Mouse (Mus musculus): ENCODE measurements at regions not wholly inside any gene's neighbourhood (a gene's known extent, or its start where the extent isn't known, plus 50 kb on each side); places are given as distances from the start of the nearest gene placed in this dataset.

- Histone ChIP-seq H3K27ac (ENCODE audit: low read length) (no peak overlapping the region), H3K4me2 (replicated peaks; ENCODE audit: low read depth, low read length) (no peak overlapping the region), H3K9ac (replicated peaks; ENCODE audit: low read depth, low read length) (no peak overlapping the region), H3K4me3 (ENCODE audit: low read depth, low read length) (no peak overlapping the region), H3K9me3 (ENCODE audit: control insufficient read depth, low read depth, low read length) (no peaks in the 10 kb centered on the region), H3K27me3 (ENCODE audit: control insufficient read depth, insufficient read depth, low read length) (no peaks in the 10 kb centered on the region), H3K4me1 (ENCODE audit: control insufficient read depth, insufficient read depth, low read length) (no peaks in the 10 kb centered on the region), H3K36me3 (ENCODE audit: control insufficient read depth, insufficient read depth, low read length) (no peaks in the 10 kb centered on the region)
- WGBS = 64% methylated on average over 6 of the region's 6 CpGs
- peak; percentile 37; the same call in 1 of the 2 replicates for ATAC-seq (ENCODE audit: insufficient number of reproducible peaks, insufficient read depth, low FRiP score, low read depth)
Observed at GRCm38 (mm10) chr6:101046755-101047154, 213.3 kb downstream of the Ppp4r2 start.

- 67% methylated on average over 10 of the region's 10 CpGs for WGBS
- no peak overlapping the region for H3K4me2 ChIP-seq (replicated peaks; ENCODE audit: low read depth, low read length)
- H3K9ac ChIP-seq (replicated peaks; ENCODE audit: low read depth, low read length) = no peak overlapping the region
- H3K27ac ChIP-seq (ENCODE audit: low read length) = no peak overlapping the region
- no peak overlapping the region for H3K4me3 ChIP-seq (ENCODE audit: low read depth, low read length)
- no peaks in the 10 kb centered on the region for H3K4me1 ChIP-seq (ENCODE audit: control insufficient read depth, insufficient read depth, low read length)
- no peaks in the 10 kb centered on the region for H3K9me3 ChIP-seq (ENCODE audit: control insufficient read depth, low read depth, low read length)
- no peak for ATAC-seq (ENCODE audit: insufficient number of reproducible peaks, insufficient read depth, low FRiP score, low read depth)
- no peaks in the 10 kb centered on the region for H3K27me3 ChIP-seq (ENCODE audit: control insufficient read depth, insufficient read depth, low read length)
- H3K36me3 ChIP-seq (ENCODE audit: control insufficient read depth, insufficient read depth, low read length) = no peaks in the 10 kb centered on the region
Observed at GRCm38 (mm10) chr6:101047195-101047594, 213.8 kb downstream of the Ppp4r2 start.

- Histone ChIP-seq H3K4me1 (ENCODE audit: control insufficient read depth, insufficient read depth, low read length) (no peaks in the 10 kb centered on the region), H3K4me3 (ENCODE audit: low read depth, low read length) (no peak overlapping the region), H3K27me3 (ENCODE audit: control insufficient read depth, insufficient read depth, low read length) (no peaks in the 10 kb centered on the region), H3K9ac (replicated peaks; ENCODE audit: low read depth, low read length) (no peak overlapping the region), H3K36me3 (ENCODE audit: control insufficient read depth, insufficient read depth, low read length) (no peaks in the 10 kb centered on the region), H3K9me3 (ENCODE audit: control insufficient read depth, low read depth, low read length) (no peaks in the 10 kb centered on the region), H3K27ac (ENCODE audit: low read length) (no peak overlapping the region), H3K4me2 (replicated peaks; ENCODE audit: low read depth, low read length) (no peak overlapping the region)
- whole genome bisulfite sequencing = 77% methylated on average over 1 of the region's 1 CpGs
- no peak for ATAC-seq (ENCODE audit: insufficient number of reproducible peaks, insufficient read depth, low FRiP score, low read depth)
Observed at GRCm38 (mm10) chr6:101048431-101048830, 215.0 kb downstream of the Ppp4r2 start.

- no peak overlapping the region for H3K9ac ChIP-seq (replicated peaks; ENCODE audit: low read depth, low read length)
- H3K4me3 ChIP-seq (ENCODE audit: low read depth, low read length) = no peak overlapping the region
- no peak for ATAC-seq (ENCODE audit: insufficient number of reproducible peaks, insufficient read depth, low FRiP score, low read depth)
- no peaks in the 10 kb centered on the region for H3K9me3 ChIP-seq (ENCODE audit: control insufficient read depth, low read depth, low read length)
- H3K36me3 ChIP-seq (ENCODE audit: control insufficient read depth, insufficient read depth, low read length) = no peaks in the 10 kb centered on the region
- H3K27ac ChIP-seq (ENCODE audit: low read length) = no peak overlapping the region
- no peaks in the 10 kb centered on the region for H3K4me1 ChIP-seq (ENCODE audit: control insufficient read depth, insufficient read depth, low read length)
- 75% methylated on average over 15 of the region's 15 CpGs for WGBS
- no peaks in the 10 kb centered on the region for H3K27me3 ChIP-seq (ENCODE audit: control insufficient read depth, insufficient read depth, low read length)
- no peak overlapping the region for H3K4me2 ChIP-seq (replicated peaks; ENCODE audit: low read depth, low read length)
Observed at GRCm38 (mm10) chr6:101048836-101049361, 215.5 kb downstream of the Ppp4r2 start.

GRCm38 (mm10) chr6:101054880-101055279 is 221.5 kb downstream of the Ppp4r2 start:
- no peak overlapping the region for H3K4me2 ChIP-seq (replicated peaks; ENCODE audit: low read depth, low read length)
- no peak for ATAC-seq (ENCODE audit: insufficient number of reproducible peaks, insufficient read depth, low FRiP score, low read depth)

GRCm38 (mm10) chr6:101056318-101056717 is 222.9 kb downstream of the Ppp4r2 start:
- no peak overlapping the region for H3K4me2 ChIP-seq (replicated peaks; ENCODE audit: low read depth, low read length)
- 86% methylated on average over 13 of the region's 13 CpGs for WGBS
- no peaks in the 10 kb centered on the region for H3K36me3 ChIP-seq (ENCODE audit: control insufficient read depth, insufficient read depth, low read length)
- H3K4me1 ChIP-seq (ENCODE audit: control insufficient read depth, insufficient read depth, low read length) = no peaks in the 10 kb centered on the region
- no peaks in the 10 kb centered on the region for H3K27me3 ChIP-seq (ENCODE audit: control insufficient read depth, insufficient read depth, low read length)
- no peak for ATAC-seq (ENCODE audit: insufficient number of reproducible peaks, insufficient read depth, low FRiP score, low read depth)
- H3K27ac ChIP-seq (ENCODE audit: low read length) = no peak overlapping the region
- no peak overlapping the region for H3K4me3 ChIP-seq (ENCODE audit: low read depth, low read length)
- no peaks in the 10 kb centered on the region for H3K9me3 ChIP-seq (ENCODE audit: control insufficient read depth, low read depth, low read length)
- H3K9ac ChIP-seq (replicated peaks; ENCODE audit: low read depth, low read length) = no peak overlapping the region

More at GRCm38 (mm10) chr6:101054880-101055279, 221.5 kb downstream of the Ppp4r2 start:
- no peaks in the 10 kb centered on the region for H3K9me3 ChIP-seq (ENCODE audit: control insufficient read depth, low read depth, low read length)
- no peak overlapping the region for H3K4me3 ChIP-seq (ENCODE audit: low read depth, low read length)
- no peaks in the 10 kb centered on the region for H3K27me3 ChIP-seq (ENCODE audit: control insufficient read depth, insufficient read depth, low read length)
- H3K27ac ChIP-seq (ENCODE audit: low read length) = no peak overlapping the region
- H3K9ac ChIP-seq (replicated peaks; ENCODE audit: low read depth, low read length) = no peak overlapping the region
- no peaks in the 10 kb centered on the region for H3K4me1 ChIP-seq (ENCODE audit: control insufficient read depth, insufficient read depth, low read length)
- H3K36me3 ChIP-seq (ENCODE audit: control insufficient read depth, insufficient read depth, low read length) = no peaks in the 10 kb centered on the region
- 32% methylated on average over 7 of the region's 7 CpGs for WGBS

GRCm38 (mm10) chr6:101059058-101059457 is 225.6 kb downstream of the Ppp4r2 start:
- H3K4me2 ChIP-seq (replicated peaks; ENCODE audit: low read depth, low read length) = no peak overlapping the region
- H3K36me3 ChIP-seq (ENCODE audit: control insufficient read depth, insufficient read depth, low read length) = no peaks in the 10 kb centered on the region
- no peak for ATAC-seq (ENCODE audit: insufficient number of reproducible peaks, insufficient read depth, low FRiP score, low read depth)
- no peaks in the 10 kb centered on the region for H3K4me1 ChIP-seq (ENCODE audit: control insufficient read depth, insufficient read depth, low read length)
- WGBS = 81% methylated on average over 8 of the region's 8 CpGs
- no peaks in the 10 kb centered on the region for H3K27me3 ChIP-seq (ENCODE audit: control insufficient read depth, insufficient read depth, low read length)
- H3K9ac ChIP-seq (replicated peaks; ENCODE audit: low read depth, low read length) = no peak overlapping the region
- no peak overlapping the region for H3K27ac ChIP-seq (ENCODE audit: low read length)
- H3K4me3 ChIP-seq (ENCODE audit: low read depth, low read length) = no peak overlapping the region
- H3K9me3 ChIP-seq (ENCODE audit: control insufficient read depth, low read depth, low read length) = no peaks in the 10 kb centered on the region

GRCm38 (mm10) chr6:101062186-101062585 is 228.8 kb downstream of the Ppp4r2 start:
- H3K4me2 ChIP-seq (replicated peaks; ENCODE audit: low read depth, low read length) = no peak overlapping the region
- H3K9ac ChIP-seq (replicated peaks; ENCODE audit: low read depth, low read length) = no peak overlapping the region
- H3K27ac ChIP-seq (ENCODE audit: low read length) = no peak overlapping the region
- no peaks in the 10 kb centered on the region for H3K9me3 ChIP-seq (ENCODE audit: control insufficient read depth, low read depth, low read length)
- no peaks in the 10 kb centered on the region for H3K4me1 ChIP-seq (ENCODE audit: control insufficient read depth, insufficient read depth, low read length)
- ATAC-seq (ENCODE audit: insufficient number of reproducible peaks, insufficient read depth, low FRiP score, low read depth) = no peak
- H3K4me3 ChIP-seq (ENCODE audit: low read depth, low read length) = no peak overlapping the region
- 92% methylated on average over 14 of the region's 14 CpGs for WGBS
- no peaks in the 10 kb centered on the region for H3K27me3 ChIP-seq (ENCODE audit: control insufficient read depth, insufficient read depth, low read length)
- no peaks in the 10 kb centered on the region for H3K36me3 ChIP-seq (ENCODE audit: control insufficient read depth, insufficient read depth, low read length)

Data from stomach, embryonic 14.5 days (tissue).